Mouse (Mus musculus) embryonic facial prominence, embryonic 14.5 days (tissue): ENCODE data around the gene Gucy2c. TPM values are rescaled to one million over a fixed set of nuclear protein-coding genes. Genes with fewer than 3 reads are reported as not detected.

Source experiments
- ATAC-seq: fragments of 200-750 bp; cut with Nextera tagmentation; 2 replicates; pipeline ENCODE4 v1.8.0; 2017; ENCODE audit warnings: low read depth, moderate number of reproducible peaks, moderate TSS enrichment
- DNase-seq: peaks from one replicate; pipeline ENCODE4 v3.0.0-alpha.2; 2015; ENCODE audit warnings: low spot score
- H3K27ac ChIP-seq: fragments of 300-500 bp; sonication (generic); replicated peaks from 2 replicates; pipeline ENCODE4 v1.5.1; 2014; ENCODE audit warnings: low read depth, mild to moderate bottlenecking, low read length, moderate library complexity
- H3K27me3 ChIP-seq: fragments of 300-500 bp; sonication (generic); replicated peaks from 2 replicates; pipeline ENCODE4 v1.6.1; 2014; ENCODE audit warnings: low read length; ENCODE audit not compliant: control insufficient read depth, insufficient read depth
- H3K36me3 ChIP-seq: fragments of 300-500 bp; sonication (generic); 2 replicates; pipeline ENCODE4 v1.6.1; 2014; ENCODE audit warnings: low read length, mixed read lengths; ENCODE audit not compliant: control insufficient read depth, insufficient read depth
- H3K4me1 ChIP-seq: fragments of 300-500 bp; sonication (generic); 2 replicates; pipeline ENCODE4 v1.6.1; 2014; ENCODE audit warnings: antibody characterized with exemption, low read length; ENCODE audit not compliant: control insufficient read depth, insufficient read depth
- H3K4me2 ChIP-seq: fragments of 300-500 bp; sonication (generic); 2 replicates; pipeline ENCODE4 v1.6.1; 2014; ENCODE audit warnings: low read depth, mild to moderate bottlenecking, low read length, moderate library complexity, mixed read lengths
- H3K4me3 ChIP-seq: fragments of 300-500 bp; sonication (generic); 2 replicates; pipeline ENCODE4 v1.5.1; 2014; ENCODE audit warnings: low read depth, mild to moderate bottlenecking, low read length
- H3K9ac ChIP-seq: fragments of 300-500 bp; sonication (generic); 2 replicates; pipeline ENCODE4 v1.6.1; 2014; ENCODE audit warnings: low read depth, mild to moderate bottlenecking, low read length, moderate library complexity, mixed read lengths
- H3K9me3 ChIP-seq: fragments of 300-500 bp; sonication (generic); 2 replicates; pipeline ENCODE4 v1.6.1; 2016; ENCODE audit warnings: low read length; ENCODE audit not compliant: control insufficient read depth
- WGBS: fragments of 180-500 bp; shearing (Covaris S2); extraction: QIAGEN DNeasy Blood & Tissue Kit; methylation state at CpG from one replicate; pipeline ENCODE4 v1.1.7; 2014; 5-methylcytosine and 5-hydroxymethylcytosine counted together
- polyA plus RNA-seq: library from polyadenylated mRNA; unstranded; fragments of >200 nt; fragmentation: Nextera tagmentation; extraction: Ambion mirVana; gene quantifications from 2 replicates; pipeline ENCODE4 v1.2.1, GENCODE M21; 2014

The Gucy2c gene
- polyA plus RNA-seq, 1 experiment from 2014 or later: 0.15 TPM

DNA sequence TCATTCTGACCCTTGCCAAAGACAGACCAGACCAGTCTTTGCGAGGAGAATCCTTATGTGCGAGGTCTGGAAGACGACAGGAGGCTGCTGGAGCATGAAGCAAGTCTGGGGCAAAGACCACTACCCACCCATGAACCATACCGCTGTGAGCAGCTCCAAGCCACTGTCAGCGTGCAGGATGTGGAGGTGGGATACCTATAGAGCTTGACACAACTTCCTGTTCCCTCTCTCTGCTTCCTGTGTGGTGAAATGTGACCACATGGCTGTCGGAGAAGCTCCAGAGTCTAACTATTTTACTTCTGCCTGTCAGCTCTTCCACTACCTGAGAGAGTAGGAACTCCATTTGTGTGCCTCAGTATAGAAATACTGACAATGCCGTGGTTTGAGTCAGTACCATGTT, 45.8 kb downstream of the Gucy2c start:
- Histone ChIP-seq H3K4me2 (no peak overlapping the region), H3K4me3 (no peak overlapping the region), H3K9me3 (no peaks in the 10 kb centered on the region), H3K27me3 (no peaks in the 10 kb centered on the region), H3K36me3 (no peaks in the 10 kb centered on the region), H3K27ac (no peak overlapping the region), H3K9ac (no peak overlapping the region), H3K4me1 (no peaks in the 10 kb centered on the region)
- no peak for ATAC-seq
- WGBS: 79% methylated on average over 7 of the region's 7 CpGs
- DNase-seq: no peak

GRCm38 (mm10) chr6:136728144-136728543, 53.4 kb downstream of the Gucy2c start:
- 92% methylated on average over 14 of the region's 14 CpGs for WGBS
- Histone ChIP-seq H3K9me3 (no peaks in the 10 kb centered on the region), H3K36me3 (no peaks in the 10 kb centered on the region), H3K4me3 (no peak overlapping the region), H3K27ac (no peak overlapping the region), H3K4me2 (no peak overlapping the region), H3K9ac (no peak overlapping the region), H3K27me3 (no peaks in the 10 kb centered on the region), H3K4me1 (no peaks in the 10 kb centered on the region)
- DNase-seq: no peak
- ATAC-seq: no peak

DNA sequence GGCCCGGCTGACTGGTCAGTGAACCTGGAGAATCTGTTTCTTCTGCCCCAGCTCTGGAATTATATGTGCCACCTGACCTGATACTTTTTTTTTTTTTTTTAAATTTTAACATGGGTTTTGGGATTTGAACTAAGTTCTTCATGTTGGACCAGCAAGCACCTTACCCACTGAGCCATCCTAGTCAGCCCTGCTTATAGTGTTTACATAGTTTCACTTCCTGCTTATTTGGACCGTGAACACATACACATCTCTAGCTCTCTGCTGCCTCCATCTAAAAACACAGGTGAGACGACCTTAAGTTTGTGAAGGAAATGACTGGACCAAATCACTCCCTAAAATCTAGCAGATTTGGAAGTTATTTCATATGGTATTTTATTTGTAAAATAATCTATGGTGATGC, 58.4 kb downstream of the Gucy2c start:
- Histone ChIP-seq H3K4me2 (no peak overlapping the region), H3K27me3 (no peaks in the 10 kb centered on the region), H3K9ac (no peak overlapping the region), H3K27ac (no peak overlapping the region), H3K9me3 (no peaks in the 10 kb centered on the region), H3K4me3 (no peak overlapping the region), H3K4me1 (no peaks in the 10 kb centered on the region), H3K36me3 (no peaks in the 10 kb centered on the region)
- WGBS: 70% methylated on average over 3 of the region's 3 CpGs
- DNase-seq: no peak
- ATAC-seq: no peak

DNA sequence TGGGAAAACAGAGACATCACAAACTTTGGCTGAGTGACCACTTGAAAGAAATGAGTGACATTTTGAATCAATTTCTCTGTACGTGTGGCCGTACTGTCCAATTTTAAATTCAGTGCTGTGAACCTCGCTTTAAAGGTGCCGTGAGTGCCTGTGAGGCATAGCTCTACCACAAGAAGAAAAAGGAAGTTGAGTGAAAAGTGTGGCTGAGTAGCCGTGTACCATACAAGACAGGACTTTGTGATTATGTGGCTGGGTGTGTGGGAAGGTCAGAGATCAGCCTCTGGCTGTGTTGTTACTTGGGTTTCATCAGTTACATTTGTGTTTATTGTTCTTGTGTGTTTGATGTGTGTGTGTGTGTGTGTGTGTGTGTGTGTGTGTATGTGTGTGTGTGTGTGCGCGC, 59.0 kb downstream of the Gucy2c start:
- DNase-seq: no peak
- Histone ChIP-seq H3K9me3 (no peaks in the 10 kb centered on the region), H3K4me2 (no peak overlapping the region), H3K27ac (no peak overlapping the region), H3K36me3 (no peaks in the 10 kb centered on the region), H3K4me3 (no peak overlapping the region), H3K4me1 (no peaks in the 10 kb centered on the region), H3K27me3 (no peaks in the 10 kb centered on the region), H3K9ac (no peak overlapping the region)
- ATAC-seq: no peak
- 70% methylated on average over 7 of the region's 7 CpGs for WGBS

- Histone ChIP-seq H3K4me2 (no peak overlapping the region), H3K4me3 (no peak overlapping the region), H3K27ac (no peak overlapping the region), H3K27me3 (no peaks in the 10 kb centered on the region), H3K9me3 (no peaks in the 10 kb centered on the region), H3K9ac (no peak overlapping the region), H3K4me1 (no peaks in the 10 kb centered on the region), H3K36me3 (no peaks in the 10 kb centered on the region)
- DNase-seq: no peak
- 54% methylated on average over 6 of the region's 6 CpGs for WGBS
- ATAC-seq: no peak
These were observed 59.6 kb downstream of the Gucy2c start for GRCm38 (mm10) chr6:136721925-136722324.

DNA sequence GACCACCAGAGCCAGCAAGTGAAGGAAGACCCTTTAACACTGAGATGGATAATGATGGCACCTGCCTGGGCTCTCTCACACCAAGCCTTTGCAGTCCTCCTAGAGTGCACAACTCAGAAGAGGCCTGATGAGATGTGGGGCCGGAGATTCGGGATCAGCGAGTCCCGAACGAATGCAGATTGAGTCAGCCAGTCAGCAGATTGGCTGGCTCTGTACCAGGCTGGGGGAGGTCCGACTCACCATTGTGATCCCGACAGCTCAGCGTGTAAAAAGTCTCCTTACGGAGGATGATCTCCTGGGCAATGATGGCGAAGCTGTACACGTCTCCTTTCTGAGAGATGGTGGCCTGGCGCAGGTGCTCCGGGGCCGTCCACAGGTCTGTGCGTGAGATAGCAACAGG, 61.1 kb downstream of the Gucy2c start:
- ATAC-seq: no peak
- 88% methylated on average over 15 of the region's 15 CpGs for WGBS
- no peak overlapping the region for H3K27ac ChIP-seq
- H3K9me3 ChIP-seq: no peaks in the 10 kb centered on the region
- H3K36me3 ChIP-seq: no peaks in the 10 kb centered on the region
- H3K9ac ChIP-seq: no peak overlapping the region
- H3K4me2 ChIP-seq: no peak overlapping the region
- no peak for DNase-seq
- H3K4me1 ChIP-seq: no peaks in the 10 kb centered on the region
- H3K4me3 ChIP-seq: no peak overlapping the region
- no peaks in the 10 kb centered on the region for H3K27me3 ChIP-seq

DNA sequence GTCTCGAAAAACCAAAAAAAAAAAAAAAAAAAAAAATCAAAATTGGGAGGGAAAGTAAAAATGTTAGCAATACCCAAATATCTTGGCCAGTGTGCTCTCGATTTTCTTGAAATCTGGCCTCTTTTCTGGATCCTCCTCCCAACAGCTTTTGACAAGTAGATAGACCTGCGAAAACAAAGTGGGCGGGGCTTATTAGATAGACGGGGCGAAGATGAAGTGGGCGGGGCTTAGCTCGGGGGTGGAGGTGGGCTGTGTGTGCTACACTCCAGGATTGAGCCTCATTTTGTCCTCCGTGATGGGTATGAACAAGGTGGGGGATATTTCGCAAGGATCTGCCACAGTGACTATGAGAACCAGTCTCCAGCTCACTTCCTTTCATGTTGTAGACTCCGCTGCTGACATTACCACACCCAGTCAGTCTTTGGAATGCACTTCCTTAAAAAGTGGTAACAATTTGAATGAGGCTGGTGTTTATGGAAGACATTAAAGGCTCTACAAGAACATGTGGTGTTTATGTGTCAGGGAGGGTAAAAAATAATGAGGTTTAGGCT, 65.6 kb downstream of the Gucy2c start:
- 78% methylated on average over 10 of the region's 11 CpGs for WGBS
- ATAC-seq: no peak
- no peak overlapping the region for H3K4me2 ChIP-seq

DNA sequence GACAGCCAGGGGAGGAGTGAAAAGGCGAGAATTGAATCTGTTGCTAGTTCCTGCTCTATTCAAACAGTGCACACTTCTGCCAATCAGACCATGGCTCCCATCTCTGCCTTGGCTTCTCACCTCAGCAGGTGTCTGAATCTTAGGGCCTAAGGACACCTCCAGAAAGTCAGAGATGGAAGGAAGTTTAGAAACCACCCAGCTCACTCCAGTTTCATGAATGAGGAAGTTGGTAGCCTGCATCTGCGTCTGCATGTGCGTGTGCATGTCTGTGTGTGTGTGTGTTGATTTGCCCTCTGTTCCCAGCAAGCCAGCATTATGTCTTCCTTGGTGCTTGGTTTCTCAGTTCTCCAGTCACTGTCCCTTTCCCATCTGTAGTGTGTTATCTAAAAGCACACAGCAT, 67.5 kb downstream of the Gucy2c start:
- no peaks in the 10 kb centered on the region for H3K27me3 ChIP-seq
- H3K9me3 ChIP-seq: no peaks in the 10 kb centered on the region
- H3K27ac ChIP-seq: no peak overlapping the region
- no peak overlapping the region for H3K4me3 ChIP-seq
- no peak overlapping the region for H3K9ac ChIP-seq
- H3K4me2 ChIP-seq: no peak overlapping the region
- 94% methylated on average over 3 of the region's 3 CpGs for WGBS
- no peaks in the 10 kb centered on the region for H3K36me3 ChIP-seq
- H3K4me1 ChIP-seq: no peaks in the 10 kb centered on the region
- ATAC-seq (no peak), DNase-seq (no peak)

More for the DNA sequence above, 65.6 kb downstream of the Gucy2c start:
- no peak overlapping the region for H3K4me3 ChIP-seq
- no peaks in the 10 kb centered on the region for H3K36me3 ChIP-seq
- H3K27ac ChIP-seq: no peak overlapping the region
- no peak overlapping the region for H3K9ac ChIP-seq
- no peaks in the 10 kb centered on the region for H3K4me1 ChIP-seq
- DNase-seq: no peak
- no peaks in the 10 kb centered on the region for H3K9me3 ChIP-seq
- no peaks in the 10 kb centered on the region for H3K27me3 ChIP-seq

- Histone ChIP-seq H3K9ac (no peak overlapping the region), H3K9me3 (no peaks in the 10 kb centered on the region), H3K4me1 (no peaks in the 10 kb centered on the region), H3K27ac (no peak overlapping the region), H3K27me3 (no peaks in the 10 kb centered on the region), H3K4me3 (no peak overlapping the region), H3K4me2 (no peak overlapping the region), H3K36me3 (no peaks in the 10 kb centered on the region)
- ATAC-seq (no peak), DNase-seq (no peak)
- 87% methylated on average over 5 of the region's 5 CpGs for WGBS
These were observed 71.2 kb downstream of the Gucy2c start for GRCm38 (mm10) chr6:136710408-136710807.
